Mouse (Mus musculus) brain, embryonic 14.5 days (tissue): ENCODE results near the gene Fam185a. TPM values are rescaled to one million over a fixed set of nuclear protein-coding genes. Genes with fewer than 3 reads are reported as not detected.
A peak's percentile ranks its signal among the peaks of the same experiment; 100 is the strongest.

Experiments
- DNase-seq: peaks from one replicate; pipeline ENCODE4 v3.0.0-alpha.2; 2011; ENCODE audit warnings: low read depth
- CTCF ChIP-seq: fragments of 200-500 bp; IDR thresholded peaks from 2 replicates; pipeline ENCODE4 v1.5.1; 2012; ENCODE audit warnings: inconsistent platforms, mild to moderate bottlenecking, moderate library complexity, borderline replicate concordance; ENCODE audit not compliant: insufficient read depth, insufficient read length; ENCODE audit errors: extremely low read depth
- POLR2A ChIP-seq: fragments of 200-500 bp; IDR thresholded peaks from 2 replicates; pipeline ENCODE4 v1.6.1; 2012; ENCODE audit warnings: mild to moderate bottlenecking, inconsistent platforms, borderline replicate concordance; ENCODE audit not compliant: poor library complexity, insufficient read depth, insufficient read length, severe bottlenecking; ENCODE audit errors: extremely low read depth
- polyA plus RNA-seq: library from polyadenylated mRNA; depleted of rRNA; stranded (reverse); fragments of >200 nt; gene quantifications from 2 replicates; pipeline ENCODE4 v1.2.3, GENCODE M21; 2012

Gene Fam185a
- polyA plus RNA-seq, 1 experiment: 4.7 TPM

GRCm38 (mm10) chr5:21434148-21434929 is 9.6 kb downstream of the Fam185a start:
- DNase-seq: peak; percentile 68
- TF ChIP-seq CTCF (peak; percentile 51; the same call in 1 of the 2 replicates), POLR2A (no peak)

GRCm38 (mm10) chr5:21436471-21436975 is 11.8 kb downstream of the Fam185a start:
- TF ChIP-seq CTCF (no peak), POLR2A (no peak)

GRCm38 (mm10) chr5:21438428-21438827 is 13.7 kb downstream of the Fam185a start:
- no peak for TF ChIP-seq CTCF
- TF ChIP-seq POLR2A: no peak
- DNase-seq: no peak

More at GRCm38 (mm10) chr5:21436471-21436975, 11.8 kb downstream of the Fam185a start:
- peak; percentile 47 for DNase-seq

GRCm38 (mm10) chr5:21439446-21440110 is 14.8 kb downstream of the Fam185a start:
- no peak for DNase-seq
- no peak for TF ChIP-seq POLR2A
- no peak for TF ChIP-seq CTCF

GRCm38 (mm10) chr5:21440833-21441530 is 16.2 kb downstream of the Fam185a start:
- DNase-seq: peak; percentile 62
- TF ChIP-seq POLR2A (no peak), CTCF (no peak)

- TF ChIP-seq CTCF (no peak), POLR2A (no peak)
- DNase-seq: no peak
Measured at GRCm38 (mm10) chr5:21467387-21467786, 42.6 kb downstream of the Fam185a start.

- no peak for DNase-seq
- TF ChIP-seq POLR2A: no peak
- no peak for TF ChIP-seq CTCF
Measured at GRCm38 (mm10) chr5:21468100-21468499, 43.3 kb downstream of the Fam185a start.

GRCm38 (mm10) chr5:21478428-21478827 is 53.7 kb downstream of the Fam185a start:
- no peak for DNase-seq
- TF ChIP-seq POLR2A (no peak), CTCF (no peak)

- DNase-seq: no peak
- TF ChIP-seq CTCF: no peak
- TF ChIP-seq POLR2A: no peak
Measured at GRCm38 (mm10) chr5:21479746-21480145, 55.0 kb downstream of the Fam185a start.

- no peak for DNase-seq
- TF ChIP-seq POLR2A: no peak
- TF ChIP-seq CTCF: no peak
Measured at GRCm38 (mm10) chr5:21481521-21481920, 56.8 kb downstream of the Fam185a start.
